Mouse (Mus musculus) heart, postnatal 0 days (tissue): ENCODE measurements around the gene Zbp1. TPM values are rescaled to one million over a fixed set of nuclear protein-coding genes. Genes with fewer than 3 reads are reported as not detected.

Source experiments
- ATAC-seq: fragments of 200-750 bp; cut with Nextera tagmentation; 2 replicates; pipeline ENCODE4 v1.8.0; 2017; ENCODE audit warnings: low read depth, moderate number of reproducible peaks, moderate library complexity; ENCODE audit not compliant: insufficient read depth
- DNase-seq: peaks from one replicate; pipeline ENCODE4 v3.0.0-alpha.2; 2016; ENCODE audit warnings: low spot score
- H3K27ac ChIP-seq: fragments of 300-500 bp; sonication (generic); 2 replicates; pipeline ENCODE4 v1.5.1; 2014; ENCODE audit warnings: low read depth, mild to moderate bottlenecking
- H3K27me3 ChIP-seq: fragments of 300-500 bp; sonication (generic); 2 replicates; pipeline ENCODE4 v1.6.1; 2014; ENCODE audit warnings: low read length, mixed read lengths; ENCODE audit not compliant: control insufficient read depth, insufficient read depth
- H3K36me3 ChIP-seq: fragments of 300-500 bp; sonication (generic); replicated peaks from 2 replicates; pipeline ENCODE4 v1.6.1; 2014; ENCODE audit warnings: low read length, mixed read lengths; ENCODE audit not compliant: control insufficient read depth, insufficient read depth
- H3K4me1 ChIP-seq: fragments of 300-500 bp; sonication (generic); 2 replicates; pipeline ENCODE4 v1.6.1; 2014; ENCODE audit warnings: antibody characterized with exemption; ENCODE audit not compliant: control insufficient read depth, insufficient read depth
- H3K4me2 ChIP-seq: fragments of 300-500 bp; sonication (generic); 2 replicates; pipeline ENCODE4 v1.6.1; 2014; ENCODE audit warnings: low read depth, mild to moderate bottlenecking, low read length, moderate library complexity
- H3K4me3 ChIP-seq: fragments of 300-500 bp; sonication (generic); 2 replicates; pipeline ENCODE4 v1.5.1; 2014; ENCODE audit warnings: low read depth, low read length
- H3K9ac ChIP-seq: fragments of 300-500 bp; sonication (generic); replicated peaks from 2 replicates; pipeline ENCODE4 v1.6.1; 2014; ENCODE audit warnings: low read depth, low read length, mixed read lengths
- H3K9me3 ChIP-seq: fragments of 300-500 bp; sonication (generic); replicated peaks from 2 replicates; pipeline ENCODE4 v1.6.1; 2016; ENCODE audit warnings: low read length; ENCODE audit not compliant: control insufficient read depth
- CTCF ChIP-seq: IDR thresholded peaks from 2 replicates; pipeline ENCODE4 v1.5.1; 2016; ENCODE audit warnings: antibody characterized with exemption, control low read depth, low read depth
- EP300 ChIP-seq: IDR thresholded peaks from 2 replicates; pipeline ENCODE4 v1.6.1; 2016; ENCODE audit warnings: antibody characterized with exemption, low read depth
- WGBS: fragments of 180-500 bp; shearing (Covaris S2); extraction: QIAGEN DNeasy Blood & Tissue Kit; methylation state at CpG from one replicate; pipeline ENCODE4 v1.1.7; 2014; 5-methylcytosine and 5-hydroxymethylcytosine counted together
- polyA plus RNA-seq: library from polyadenylated mRNA; unstranded; fragments of >200 nt; fragmentation: Nextera tagmentation; extraction: Ambion mirVana; gene quantifications from 2 replicates; pipeline ENCODE4 v1.2.1, GENCODE M21; 2015
- total RNA-seq: library from RNA; depleted of rRNA; stranded (reverse); fragments of >200 nt; gene quantifications from 2 replicates; pipeline ENCODE4 v1.2.3, GENCODE M21; 2014; ENCODE audit warnings: low replicate concordance

The Zbp1 gene
- total and polyA plus RNA-seq, 2 experiments from 2014 or later, result 1.1 to 3.1 TPM

DNA sequence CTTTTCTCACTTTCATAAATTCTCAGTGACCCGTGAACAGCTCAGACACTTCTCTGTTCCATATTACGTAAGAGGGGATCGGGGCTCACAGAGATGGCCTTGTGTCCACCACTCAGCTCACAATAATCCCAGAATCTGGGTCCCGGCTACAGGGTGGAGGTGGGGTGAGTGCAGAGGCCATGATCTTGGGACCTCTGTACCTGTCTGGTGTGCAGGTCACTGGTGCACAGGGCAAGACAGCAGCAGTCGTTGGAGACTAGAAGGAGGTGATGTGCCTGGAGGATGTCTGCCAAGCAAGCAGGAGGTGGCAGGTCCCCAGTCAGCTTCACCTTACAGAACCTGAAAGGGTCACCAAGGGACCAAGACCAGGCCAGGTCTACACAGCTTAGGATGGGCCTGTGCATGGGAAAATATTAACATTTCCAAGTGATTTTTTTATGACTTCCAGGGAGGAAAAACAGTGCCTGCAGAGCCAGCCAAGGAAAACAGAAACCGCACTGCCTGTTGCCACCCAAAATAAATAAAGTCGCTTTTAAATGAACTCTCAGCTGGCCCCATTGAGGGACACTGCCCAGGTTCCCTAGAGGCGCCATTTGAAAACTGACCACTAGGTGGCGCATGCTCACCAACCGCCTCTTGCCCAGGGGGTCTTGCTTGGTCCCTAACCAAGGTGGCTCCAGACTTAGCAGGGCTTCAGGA, 682 bp upstream of the Zbp1 start:
- H3K27ac ChIP-seq, result peak overlapping the region; percentile 25; the same call in 1 of the 2 replicates
- 37% methylated on average over 10 of the region's 10 CpGs for WGBS
- no peak overlapping the region; the same call in 1 of the 2 replicates for H3K4me3 ChIP-seq
- DNase-seq (peak; percentile 20), ATAC-seq (peak; percentile 64)
- 0 out of 2 replicates have a peak overlapping the region, but pooled peaks have one; percentile 20 for H3K9ac ChIP-seq
- peak overlapping the region; percentile 30; the same call in 1 of the 2 replicates for H3K4me2 ChIP-seq
- no peak for TF ChIP-seq EP300
- TF ChIP-seq CTCF, result peak; percentile 79
- no peaks in the 10 kb centered on the region for H3K36me3 ChIP-seq
- H3K4me1 ChIP-seq, result no peaks in the 10 kb centered on the region
- 0 out of 2 replicates have a peak, but pooled peaks cover 5% of the 10 kb centered on the region for H3K9me3 ChIP-seq
- no peaks in the 10 kb centered on the region for H3K27me3 ChIP-seq

DNA sequence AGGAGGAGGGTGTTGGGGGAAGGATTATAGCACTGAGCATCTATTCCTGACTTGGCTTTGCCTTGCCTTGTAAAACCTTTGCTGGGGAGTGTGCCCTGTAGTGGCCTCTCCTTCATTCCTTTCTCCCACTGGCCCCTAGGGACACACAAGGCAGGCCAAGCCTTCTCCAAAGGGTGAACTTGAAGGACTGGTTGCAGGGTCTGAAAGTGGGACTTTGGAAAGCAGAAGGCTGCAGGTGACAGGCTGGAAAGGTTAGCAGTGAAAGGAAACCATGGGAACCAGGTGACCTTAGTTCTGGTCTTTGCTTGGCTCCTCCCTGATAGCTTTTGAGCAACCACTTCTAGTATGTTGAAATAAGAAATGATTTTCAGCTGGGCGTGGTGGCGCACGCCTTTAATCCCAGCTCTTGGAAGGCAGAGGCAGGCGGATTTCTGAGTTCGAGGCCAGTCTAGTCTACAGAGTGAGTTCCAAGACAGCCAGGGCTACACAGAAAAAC, 912 bp downstream of the Zbp1 start:
- Histone ChIP-seq H3K4me2 (no peak overlapping the region; the same call in 1 of the 2 replicates), H3K27me3 (no peaks in the 10 kb centered on the region), H3K4me1 (no peaks in the 10 kb centered on the region), H3K9ac (no peak overlapping the region), H3K4me3 (no peak overlapping the region), H3K36me3 (no peaks in the 10 kb centered on the region), H3K27ac (no peak overlapping the region), H3K9me3 (0 out of 2 replicates have a peak, but pooled peaks cover 11% of the 10 kb centered on the region)
- ATAC-seq, result no peak
- 84% methylated on average over 5 of the region's 5 CpGs for WGBS
- no peak for DNase-seq
- TF ChIP-seq EP300 (no peak), CTCF (no peak)

DNA sequence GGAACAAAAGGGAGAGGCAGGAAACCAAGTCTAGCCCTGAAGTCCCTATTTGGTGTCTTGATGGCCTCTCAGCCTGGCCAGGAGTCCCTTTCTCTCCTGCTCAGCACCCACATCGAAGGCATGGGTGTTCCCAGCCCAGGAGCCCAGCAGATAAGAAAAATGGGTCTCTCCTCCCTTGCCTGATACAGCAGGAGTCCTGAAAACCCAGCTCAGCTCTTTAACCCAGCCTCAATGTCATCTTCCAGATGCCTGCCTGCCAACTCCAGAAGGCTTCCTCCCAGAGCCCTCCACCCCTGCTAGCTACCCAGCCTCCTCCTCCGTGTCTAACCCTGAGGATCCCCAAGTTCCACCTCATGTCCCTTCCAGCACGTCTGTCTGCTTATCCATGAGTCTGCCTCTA, 1.5 kb downstream of the Zbp1 start:
- H3K9me3 ChIP-seq, result 0 out of 2 replicates have a peak, but pooled peaks cover 11% of the 10 kb centered on the region
- no peak overlapping the region for H3K27ac ChIP-seq
- ATAC-seq (no peak), DNase-seq (no peak)
- no peaks in the 10 kb centered on the region for H3K27me3 ChIP-seq
- no peaks in the 10 kb centered on the region for H3K4me1 ChIP-seq
- H3K9ac ChIP-seq, result no peak overlapping the region
- H3K4me2 ChIP-seq, result no peak overlapping the region
- no peak for TF ChIP-seq EP300
- no peak for TF ChIP-seq CTCF
- 43% methylated on average over 3 of the region's 3 CpGs for WGBS
- H3K4me3 ChIP-seq, result no peak overlapping the region
- H3K36me3 ChIP-seq, result no peaks in the 10 kb centered on the region

DNA sequence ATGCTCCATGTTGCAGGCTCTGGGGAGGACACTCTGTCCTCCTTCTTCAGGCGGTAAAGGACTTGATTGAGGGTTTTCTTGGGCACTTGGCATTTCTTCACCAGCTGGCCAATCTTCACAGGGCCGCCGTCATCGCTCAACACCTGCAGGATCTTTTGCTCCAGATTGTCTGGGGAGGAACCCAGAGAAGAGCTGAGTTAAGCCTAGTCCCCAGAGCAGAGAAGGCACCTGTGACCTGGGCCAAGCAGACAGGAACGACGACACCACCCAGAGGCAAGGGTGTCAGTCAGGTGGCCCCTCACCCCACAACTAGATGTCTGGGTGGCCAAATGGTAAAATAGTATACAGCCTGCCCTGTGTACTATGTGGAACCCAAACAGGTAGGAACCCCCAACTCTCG, 1.9 kb downstream of the Zbp1 start:
- H3K9me3 ChIP-seq, result 0 out of 2 replicates have a peak, but pooled peaks cover 11% of the 10 kb centered on the region
- H3K9ac ChIP-seq, result no peak overlapping the region
- no peak overlapping the region for H3K4me3 ChIP-seq
- no peaks in the 10 kb centered on the region for H3K36me3 ChIP-seq
- no peak for TF ChIP-seq EP300
- TF ChIP-seq CTCF, result no peak
- no peaks in the 10 kb centered on the region for H3K27me3 ChIP-seq
- no peak overlapping the region for H3K27ac ChIP-seq
- WGBS, result 79% methylated on average over 7 of the region's 7 CpGs
- no peak overlapping the region for H3K4me2 ChIP-seq
- ATAC-seq, result no peak
- H3K4me1 ChIP-seq, result no peaks in the 10 kb centered on the region
- DNase-seq, result no peak

DNA sequence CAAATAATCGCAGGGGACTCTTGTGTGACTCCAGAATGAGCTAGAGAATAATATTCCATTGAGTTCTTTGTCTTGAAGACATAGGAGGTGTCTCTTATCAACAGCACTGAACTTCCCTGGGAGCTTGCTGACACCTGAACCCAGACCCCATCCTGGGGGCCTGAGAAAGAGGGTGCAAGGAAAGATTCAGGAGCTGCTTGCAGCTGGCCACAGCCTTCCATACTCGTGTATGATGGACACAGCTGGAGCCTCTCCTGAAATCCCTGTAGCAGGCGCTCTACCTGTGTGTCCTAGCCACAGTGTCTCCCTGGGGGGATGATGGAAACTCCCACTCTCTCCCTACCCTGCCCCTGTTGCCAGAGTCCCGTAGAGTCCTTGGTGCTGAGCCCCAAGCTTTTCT, 6.5 kb downstream of the Zbp1 start:
- Histone ChIP-seq H3K4me3 (no peak overlapping the region), H3K27me3 (no peaks in the 10 kb centered on the region), H3K4me2 (no peak overlapping the region), H3K9me3 (0 out of 2 replicates have a peak, but pooled peaks cover 11% of the 10 kb centered on the region), H3K27ac (no peak overlapping the region), H3K9ac (no peak overlapping the region), H3K4me1 (no peaks in the 10 kb centered on the region), H3K36me3 (no peaks in the 10 kb centered on the region)
- DNase-seq (no peak), ATAC-seq (no peak)
- TF ChIP-seq CTCF, result no peak
- WGBS, result 64% methylated on average over 4 of the region's 4 CpGs
